Mouse (Mus musculus) heart, embryonic 16.5 days (tissue): Measurements from ENCODE around the gene Mylip. TPM values are rescaled to one million over a fixed set of nuclear protein-coding genes. Genes with fewer than 3 reads are reported as not detected.

Experiments
- ATAC-seq: fragments of 200-750 bp; cut with Nextera tagmentation; replicated peaks from 2 replicates; pipeline ENCODE4 v1.8.0; 2017; ENCODE audit warnings: moderate number of reproducible peaks; ENCODE audit not compliant: insufficient read depth, low FRiP score; ENCODE audit errors: extremely low read depth
- H3K27ac ChIP-seq: fragments of 300-500 bp; sonication (generic); 2 replicates; pipeline ENCODE4 v1.5.1; 2014; ENCODE audit warnings: mild to moderate bottlenecking, low read length, control low read depth, moderate library complexity
- H3K27me3 ChIP-seq: fragments of 300-500 bp; sonication (generic); 2 replicates; pipeline ENCODE4 v1.6.1; 2014; ENCODE audit warnings: low read length, mixed read lengths; ENCODE audit not compliant: control insufficient read depth, insufficient read depth
- H3K36me3 ChIP-seq: fragments of 300-500 bp; sonication (generic); 2 replicates; pipeline ENCODE4 v1.6.1; 2014; ENCODE audit not compliant: control insufficient read depth, insufficient read depth
- H3K4me1 ChIP-seq: fragments of 300-500 bp; sonication (generic); 2 replicates; pipeline ENCODE4 v1.6.1; 2014; ENCODE audit warnings: low read length, mixed read lengths; ENCODE audit not compliant: control insufficient read depth, insufficient read depth
- H3K4me2 ChIP-seq: fragments of 300-500 bp; sonication (generic); 2 replicates; pipeline ENCODE4 v1.6.1; 2014; ENCODE audit warnings: low read depth, mild to moderate bottlenecking, control low read depth, low read length
- H3K4me3 ChIP-seq: fragments of 300-500 bp; sonication (generic); 2 replicates; pipeline ENCODE4 v1.5.1; 2014; ENCODE audit warnings: mild to moderate bottlenecking, control low read depth, low read length
- H3K9ac ChIP-seq: fragments of 300-500 bp; sonication (generic); 2 replicates; pipeline ENCODE4 v1.6.1; 2014; ENCODE audit warnings: low read length, control low read depth
- H3K9me3 ChIP-seq: fragments of 300-500 bp; sonication (generic); replicated peaks from 2 replicates; pipeline ENCODE4 v1.6.1; 2016; ENCODE audit warnings: low read length; ENCODE audit not compliant: control insufficient read depth
- WGBS: fragments of 180-500 bp; shearing (Covaris S2); extraction: QIAGEN DNeasy Blood & Tissue Kit; methylation state at CpG from one replicate; pipeline ENCODE4 v1.1.7; 2014; 5-methylcytosine and 5-hydroxymethylcytosine counted together
- polyA plus RNA-seq: library from polyadenylated mRNA; unstranded; fragments of >200 nt; fragmentation: Nextera tagmentation; extraction: Ambion mirVana; gene quantifications from 2 replicates; pipeline ENCODE4 v1.2.1, GENCODE M21; 2015

The Mylip gene
- polyA plus RNA-seq, 1 experiment from 2014 or later: 13.2 TPM

- Histone ChIP-seq H3K27me3 (no peaks in the 10 kb centered on the region), H3K9me3 (no peaks in the 10 kb centered on the region), H3K4me3 (no peak overlapping the region), H3K27ac (peak overlapping the region; percentile 42), H3K9ac (no peak overlapping the region), H3K4me1 (peaks cover 14% of the 10 kb centered on the region), H3K4me2 (no peak overlapping the region), H3K36me3 (no peaks in the 10 kb centered on the region)
- ATAC-seq: no peak
- 54% methylated on average over 5 of the region's 5 CpGs for WGBS
Measured at GRCm38 (mm10) chr13:45397240-45397639, 7.7 kb downstream of the Mylip start.

DNA sequence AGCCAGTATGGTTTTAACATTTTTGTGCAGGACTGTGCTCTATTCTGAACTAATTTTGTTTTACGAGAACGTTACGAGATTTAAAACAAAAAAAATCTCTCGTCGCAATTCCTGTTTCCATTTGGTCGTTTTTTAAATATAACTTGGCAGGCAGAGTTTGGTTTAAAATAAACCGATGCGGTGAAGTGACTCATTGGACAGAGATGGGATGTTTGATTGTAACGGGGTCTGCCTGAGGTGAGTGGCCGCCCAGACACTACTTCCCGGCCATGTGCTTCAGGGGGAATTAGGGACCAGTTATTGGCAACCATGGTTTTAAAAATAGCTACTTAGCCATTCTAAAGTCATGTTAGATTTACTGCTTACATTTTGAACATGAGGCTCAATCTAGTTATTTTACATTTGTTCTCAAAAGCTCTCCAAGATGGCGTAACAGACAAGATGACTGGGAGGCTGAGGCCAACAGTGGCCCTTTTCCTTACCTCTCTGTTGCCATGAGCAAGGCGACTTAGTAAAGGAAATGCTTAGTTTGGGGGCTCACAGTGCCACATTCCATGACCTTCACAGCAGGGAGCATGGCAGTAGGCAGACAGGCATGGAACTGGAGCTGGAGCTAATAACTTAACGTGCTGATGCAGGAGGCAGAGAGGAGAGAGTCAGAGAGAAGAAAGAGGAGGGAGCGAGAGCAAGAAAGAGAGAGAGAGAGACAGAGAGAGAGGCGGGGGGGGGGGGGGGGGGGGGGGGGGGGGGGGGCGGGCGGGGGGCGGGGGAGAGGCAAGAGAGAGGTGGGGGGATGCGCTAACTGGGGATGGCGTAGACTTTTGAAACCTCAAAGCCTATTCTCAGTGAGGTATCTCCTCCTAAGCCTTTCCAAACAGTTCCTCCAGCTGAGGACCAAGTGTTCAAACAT is 8.6 kb downstream of the Mylip start:
- ATAC-seq: no peak
- Histone ChIP-seq H3K4me3 (no peak overlapping the region), H3K27me3 (no peaks in the 10 kb centered on the region), H3K36me3 (no peaks in the 10 kb centered on the region), H3K27ac (no peak overlapping the region), H3K9ac (no peak overlapping the region), H3K4me1 (peaks cover 7% of the 10 kb centered on the region), H3K4me2 (no peak overlapping the region), H3K9me3 (no peaks in the 10 kb centered on the region)
- WGBS: 71% methylated on average over 17 of the region's 21 CpGs

GRCm38 (mm10) chr13:45400700-45401099 is 11.2 kb downstream of the Mylip start:
- ATAC-seq: no peak
- Histone ChIP-seq H3K4me1 (peaks cover 3% of the 10 kb centered on the region), H3K36me3 (peaks cover 12% of the 10 kb centered on the region), H3K4me3 (no peak overlapping the region), H3K9me3 (no peaks in the 10 kb centered on the region), H3K9ac (no peak overlapping the region), H3K27ac (no peak overlapping the region), H3K27me3 (no peaks in the 10 kb centered on the region), H3K4me2 (no peak overlapping the region)
- WGBS: 81% methylated on average over 7 of the region's 7 CpGs

GRCm38 (mm10) chr13:45401816-45402215 is 12.3 kb downstream of the Mylip start:
- no peaks in the 10 kb centered on the region for H3K27me3 ChIP-seq
- ATAC-seq: no peak
- 77% methylated on average over 7 of the region's 7 CpGs for WGBS
- H3K9me3 ChIP-seq: no peaks in the 10 kb centered on the region
- H3K4me3 ChIP-seq: no peak overlapping the region
- no peak overlapping the region for H3K27ac ChIP-seq
- H3K4me2 ChIP-seq: no peak overlapping the region
- peaks cover 2% of the 10 kb centered on the region for H3K4me1 ChIP-seq
- no peak overlapping the region for H3K9ac ChIP-seq
- peaks cover 23% of the 10 kb centered on the region for H3K36me3 ChIP-seq

DNA sequence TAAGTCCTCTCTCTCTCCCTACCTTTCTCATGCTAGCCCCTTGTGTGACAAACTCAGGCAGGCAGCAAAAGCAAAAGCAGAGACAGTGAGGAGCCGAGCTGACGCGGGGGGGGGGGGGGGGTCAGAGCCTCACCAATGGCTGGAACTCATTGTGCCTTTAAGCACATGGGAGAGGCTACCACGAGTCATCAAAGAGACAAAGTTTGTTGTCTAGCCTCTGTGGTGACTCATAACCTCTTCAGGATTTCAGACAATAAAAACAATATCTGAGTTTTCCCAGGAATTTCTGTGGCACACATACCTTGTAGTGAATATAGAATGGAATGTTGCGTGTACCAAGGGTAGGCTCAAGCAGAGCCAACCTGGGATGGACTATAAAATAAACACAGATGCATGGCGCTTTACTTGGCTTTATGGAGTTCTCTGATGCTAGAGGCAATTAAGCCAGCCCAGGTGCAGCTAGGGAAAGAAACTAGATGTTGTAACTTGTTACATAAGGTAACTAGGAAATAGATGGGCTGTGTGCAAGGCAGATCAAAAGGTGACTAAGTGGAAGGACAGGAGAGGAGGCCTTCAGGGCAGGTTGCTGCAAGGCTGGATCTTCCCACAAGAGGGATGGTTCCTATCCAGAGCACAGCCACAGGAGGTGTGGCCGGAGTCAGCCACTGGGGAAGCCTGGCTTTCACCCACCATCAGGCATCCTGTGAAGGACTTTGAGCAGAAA is 12.9 kb downstream of the Mylip start:
- Histone ChIP-seq H3K4me2 (no peak overlapping the region), H3K27me3 (no peaks in the 10 kb centered on the region), H3K9ac (no peak overlapping the region), H3K4me1 (no peaks in the 10 kb centered on the region; the same call in 1 of the 2 replicates), H3K9me3 (no peaks in the 10 kb centered on the region), H3K36me3 (peaks cover 29% of the 10 kb centered on the region), H3K4me3 (no peak overlapping the region), H3K27ac (no peak overlapping the region)
- 63% methylated on average over 7 of the region's 7 CpGs for WGBS
- no peak for ATAC-seq

GRCm38 (mm10) chr13:45404269-45404668 is 14.7 kb downstream of the Mylip start:
- H3K4me3 ChIP-seq: no peak overlapping the region
- H3K4me2 ChIP-seq: no peak overlapping the region
- H3K9ac ChIP-seq: no peak overlapping the region
- WGBS: 87% methylated on average over 6 of the region's 6 CpGs
- no peaks in the 10 kb centered on the region; the same call in 1 of the 2 replicates for H3K4me1 ChIP-seq
- H3K9me3 ChIP-seq: no peaks in the 10 kb centered on the region
- H3K27me3 ChIP-seq: no peaks in the 10 kb centered on the region
- H3K27ac ChIP-seq: no peak overlapping the region
- ATAC-seq: no peak
- H3K36me3 ChIP-seq: peaks cover 47% of the 10 kb centered on the region

- Histone ChIP-seq H3K27ac (no peak overlapping the region), H3K9ac (no peak overlapping the region), H3K27me3 (no peaks in the 10 kb centered on the region), H3K4me2 (no peak overlapping the region), H3K36me3 (peaks cover 55% of the 10 kb centered on the region), H3K4me1 (no peaks in the 10 kb centered on the region; the same call in 1 of the 2 replicates), H3K9me3 (no peaks in the 10 kb centered on the region), H3K4me3 (no peak overlapping the region)
- no peak for ATAC-seq
- WGBS: 90% methylated on average over 6 of the region's 6 CpGs
Measured at GRCm38 (mm10) chr13:45405194-45405810, 15.8 kb downstream of the Mylip start.

DNA sequence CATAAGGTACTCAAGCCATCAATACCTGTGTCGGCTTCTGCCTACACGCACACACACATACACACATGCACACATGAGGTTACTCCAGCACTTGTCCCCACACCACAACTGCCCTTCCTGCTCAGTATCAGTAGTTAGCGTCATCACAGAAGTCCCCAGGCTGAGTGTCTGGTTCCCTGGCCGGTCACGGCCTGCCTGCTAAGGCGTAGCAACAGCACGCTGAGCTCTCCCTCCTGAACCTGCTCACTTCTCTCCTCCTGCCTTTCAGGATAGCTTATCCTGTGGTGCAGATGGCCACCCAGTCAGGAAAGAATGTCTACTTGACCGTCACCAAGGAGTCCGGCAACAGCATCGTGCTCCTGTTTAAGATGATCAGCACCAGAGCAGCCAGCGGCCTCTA is 16.7 kb downstream of the Mylip start:
- Histone ChIP-seq H3K9me3 (no peaks in the 10 kb centered on the region), H3K4me2 (no peak overlapping the region), H3K36me3 (peaks cover 62% of the 10 kb centered on the region), H3K27me3 (no peaks in the 10 kb centered on the region), H3K4me3 (no peak overlapping the region), H3K9ac (no peak overlapping the region), H3K4me1 (no peaks in the 10 kb centered on the region; the same call in 1 of the 2 replicates), H3K27ac (no peak overlapping the region)
- 65% methylated on average over 11 of the region's 11 CpGs for WGBS
- ATAC-seq: no peak
